Mouse (Mus musculus) embryo, embryonic 9.5 days (tissue): Measurements from ENCODE around the gene Gnat3.

ENCODE experiments used
- DNase-seq: peaks from one replicate; pipeline ENCODE4 v3.0.0-alpha.2; 2017; ENCODE audit errors: extremely low spot score

Gene Gnat3

DNA sequence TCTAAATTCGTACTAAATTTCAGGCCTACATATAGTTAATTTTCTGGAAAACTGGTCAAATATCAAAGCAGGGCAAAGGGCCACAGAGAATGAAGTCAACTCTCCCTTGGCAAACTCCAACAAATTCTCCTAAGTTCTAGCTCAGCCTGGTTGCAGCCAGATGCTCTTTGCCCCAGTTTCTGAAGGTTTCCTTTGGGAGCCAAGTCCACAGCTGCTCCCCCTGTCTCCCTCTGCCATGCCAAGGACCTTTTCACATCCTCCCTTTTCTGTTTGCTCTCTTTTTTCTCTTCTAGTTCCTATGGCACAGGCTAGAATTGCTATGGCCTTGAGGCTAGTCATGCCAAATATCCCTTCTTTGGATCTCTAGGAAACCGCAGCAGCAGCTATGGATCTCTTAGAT is 43.8 kb downstream of the Gnat3 start:
- DNase-seq: no peak

DNA sequence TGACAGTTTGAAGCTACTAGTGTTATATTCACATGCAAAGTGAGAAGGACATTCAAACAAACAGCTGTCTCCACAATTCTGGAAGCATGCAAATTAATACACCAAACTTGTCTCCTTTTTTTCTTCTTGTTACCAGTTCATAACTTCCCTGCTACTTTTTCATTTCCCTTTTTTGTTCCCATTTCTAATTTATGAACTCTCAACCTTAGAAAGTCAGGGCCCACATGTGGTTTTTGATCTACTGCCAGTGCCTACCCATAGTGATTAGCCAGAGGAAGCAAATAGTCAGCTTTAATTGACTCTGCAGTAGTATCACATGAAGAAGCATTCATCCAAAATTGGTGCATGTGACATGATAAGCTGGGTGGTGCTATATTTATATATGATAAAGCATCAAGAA is 44.7 kb downstream of the Gnat3 start:
- DNase-seq: no peak

DNA sequence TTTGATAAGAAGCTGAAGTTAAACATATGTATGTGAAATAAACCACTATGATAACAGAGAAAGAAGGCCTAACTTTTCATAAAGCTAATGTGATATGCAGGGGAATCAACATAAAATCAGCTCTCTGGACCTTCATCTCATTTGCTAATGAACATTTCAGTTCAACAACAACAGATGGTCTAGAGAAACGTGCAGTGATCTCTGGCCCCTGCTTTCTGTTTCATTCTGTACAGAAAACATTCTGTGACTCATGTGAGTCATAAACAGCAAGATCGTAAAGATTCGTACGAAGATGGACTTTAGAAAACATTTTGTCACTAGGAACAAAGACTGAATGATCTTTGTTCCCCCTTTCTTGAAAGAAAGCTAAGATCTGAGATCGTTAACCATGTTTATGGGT is 48.0 kb downstream of the Gnat3 start:
- no peak for DNase-seq

DNA sequence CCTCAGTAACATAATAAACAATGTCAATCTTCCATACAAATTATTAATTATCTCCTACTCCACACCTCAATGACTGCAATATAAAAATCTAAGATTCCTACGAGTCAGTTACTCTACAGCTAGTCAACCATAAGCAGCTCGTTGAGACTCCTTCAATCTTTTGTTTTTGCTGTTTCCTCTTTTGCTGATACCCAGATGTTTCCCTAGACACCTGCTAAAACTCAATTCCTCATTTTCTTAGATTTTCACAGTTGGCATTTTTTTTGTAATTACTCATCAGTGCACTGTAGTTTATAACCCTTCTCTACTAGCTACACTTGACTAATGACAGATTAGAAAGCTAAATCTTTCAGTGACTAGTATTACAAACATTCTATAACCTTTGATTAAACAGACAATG is 50.8 kb downstream of the Gnat3 start:
- no peak for DNase-seq

DNA sequence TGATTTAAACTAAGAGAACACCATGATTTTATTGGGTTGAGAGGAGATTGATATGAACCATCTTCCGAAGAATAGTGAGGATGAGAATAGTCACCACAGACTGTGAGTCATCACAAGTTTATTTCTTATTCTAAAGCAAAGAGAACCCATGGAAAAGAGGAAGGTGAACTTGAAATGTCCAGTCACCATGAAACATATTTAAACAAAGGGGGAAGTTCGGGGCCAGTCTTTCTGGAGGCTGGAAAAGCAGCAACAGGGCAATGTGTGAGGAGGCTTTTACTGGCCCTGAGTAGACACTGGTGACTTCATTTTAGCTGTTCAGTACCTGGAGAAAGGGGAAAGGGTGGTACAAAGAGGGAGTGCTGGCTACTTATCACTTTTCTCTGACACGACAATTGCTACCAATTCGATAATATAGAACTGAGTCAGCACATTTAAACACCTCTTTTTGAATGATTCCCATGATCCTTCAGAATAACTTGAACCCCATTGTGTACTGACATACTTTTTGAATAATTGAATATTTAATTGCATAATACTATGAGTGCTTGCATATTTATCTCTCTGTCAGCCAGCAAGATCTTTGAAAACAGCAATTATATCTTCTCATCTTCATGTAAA is 52.0 kb downstream of the Gnat3 start:
- no peak for DNase-seq

DNA sequence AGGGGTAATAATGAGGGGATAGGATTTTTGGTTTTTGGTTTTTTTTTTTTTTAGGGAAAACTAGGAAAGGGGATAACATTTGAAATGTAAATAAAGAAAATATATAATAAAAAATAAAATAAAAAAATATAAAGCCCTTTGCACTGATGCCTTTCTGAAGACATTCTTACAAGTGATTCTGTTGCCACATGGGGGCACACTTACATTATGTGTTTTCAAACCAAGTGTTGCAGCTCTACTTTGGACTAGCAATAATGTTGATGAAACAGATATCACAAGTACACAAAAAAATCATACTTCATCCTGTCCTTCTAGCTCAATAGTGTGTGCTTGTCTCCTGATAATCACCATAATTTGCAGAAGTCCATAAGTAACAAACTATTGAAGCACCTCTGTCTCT is 61.0 kb downstream of the Gnat3 start:
- no peak for DNase-seq

DNA sequence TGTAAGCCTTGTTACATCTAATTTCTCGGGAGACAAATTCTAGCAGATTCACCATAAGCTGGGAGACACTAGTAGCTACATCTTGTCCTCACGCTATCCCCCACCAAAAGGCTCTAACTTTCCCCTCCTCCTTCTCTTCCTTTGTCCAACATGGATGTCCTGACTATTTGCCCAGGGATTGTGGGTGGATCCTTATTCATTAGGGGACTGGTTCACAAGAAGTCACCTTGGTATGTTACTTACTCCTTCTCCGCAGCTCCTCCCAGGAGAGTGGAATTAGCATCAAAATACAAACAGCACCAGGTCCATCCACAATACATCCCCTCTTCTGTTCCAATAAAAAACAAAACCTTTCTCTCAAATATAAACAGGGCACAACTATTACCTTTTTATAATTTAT is 65.2 kb downstream of the Gnat3 start:
- no peak for DNase-seq

DNA sequence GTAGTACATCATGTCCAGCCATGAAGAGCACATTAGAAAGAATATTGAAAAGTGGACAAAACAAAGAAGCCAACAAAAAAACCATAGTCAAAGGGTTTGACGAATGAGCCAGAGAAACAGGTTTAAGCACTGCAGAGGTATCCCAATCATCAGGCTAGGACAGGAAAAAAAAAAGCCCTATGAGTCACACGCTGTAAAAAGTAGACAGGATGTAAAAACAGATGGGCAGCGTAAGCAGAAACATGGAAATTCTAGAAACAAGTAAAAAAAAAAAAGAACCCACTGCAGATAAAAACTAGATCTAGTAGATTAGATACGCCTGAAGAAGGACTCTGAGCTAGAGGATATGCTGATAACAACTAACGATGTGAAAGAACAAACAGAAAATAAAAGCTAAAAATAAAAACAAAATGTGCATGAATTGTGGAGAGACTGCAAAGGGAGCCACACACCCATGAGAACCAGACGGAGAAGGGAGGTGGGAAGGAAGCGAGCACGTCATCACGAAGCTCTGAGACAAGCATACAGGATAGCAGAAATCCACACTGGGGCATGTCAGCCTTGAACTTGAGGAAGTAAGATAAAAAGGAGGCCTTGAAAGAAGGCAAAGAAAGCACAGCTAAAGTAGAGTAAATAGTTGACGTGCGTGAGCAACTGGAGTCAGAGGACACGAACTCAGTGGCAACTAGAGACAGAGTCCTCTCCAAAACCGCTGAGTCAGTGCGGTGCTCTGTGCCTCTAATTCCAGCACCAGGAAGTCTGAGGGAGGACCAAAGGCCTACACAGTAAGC is 73.7 kb downstream of the Gnat3 start:
- no peak for DNase-seq

DNA sequence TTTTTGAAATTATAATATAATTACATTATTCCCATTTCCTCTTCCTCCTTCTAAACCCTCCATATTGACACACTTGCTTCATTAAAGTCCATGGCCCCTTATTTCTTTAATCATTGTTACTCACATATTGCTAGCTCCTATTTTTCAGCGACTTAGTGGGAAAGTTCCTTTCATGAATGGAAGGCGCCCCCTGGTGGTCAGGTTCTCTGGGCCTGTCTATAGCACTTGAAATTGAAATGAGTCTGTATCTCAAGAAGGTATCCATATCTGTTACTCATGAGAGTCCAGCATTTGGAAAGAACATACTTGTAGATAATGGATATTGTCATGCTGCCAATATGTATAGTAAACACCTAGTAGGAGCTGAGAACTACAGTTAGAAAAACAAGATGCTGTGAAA is 80.7 kb downstream of the Gnat3 start:
- DNase-seq: peak; percentile 63

DNA sequence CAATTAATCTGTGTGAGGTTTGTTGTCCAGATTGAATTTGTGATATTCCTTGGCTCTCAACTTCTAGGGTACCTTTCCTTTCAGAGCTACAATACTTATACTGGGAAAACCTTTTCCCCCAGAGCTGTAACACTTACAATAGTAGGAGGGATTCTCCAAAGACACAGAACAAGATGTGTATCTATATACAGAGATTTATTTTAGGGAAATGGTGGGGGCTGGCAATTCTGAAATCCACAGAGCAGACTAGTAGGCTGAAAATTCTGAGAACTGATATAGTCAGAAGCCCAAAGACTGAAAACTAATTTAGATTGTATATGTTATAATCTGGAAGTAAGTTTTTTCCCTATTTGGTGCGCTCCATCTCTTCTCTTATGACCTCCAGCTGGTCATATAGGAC is 86.5 kb downstream of the Gnat3 start:
- no peak for DNase-seq

DNA sequence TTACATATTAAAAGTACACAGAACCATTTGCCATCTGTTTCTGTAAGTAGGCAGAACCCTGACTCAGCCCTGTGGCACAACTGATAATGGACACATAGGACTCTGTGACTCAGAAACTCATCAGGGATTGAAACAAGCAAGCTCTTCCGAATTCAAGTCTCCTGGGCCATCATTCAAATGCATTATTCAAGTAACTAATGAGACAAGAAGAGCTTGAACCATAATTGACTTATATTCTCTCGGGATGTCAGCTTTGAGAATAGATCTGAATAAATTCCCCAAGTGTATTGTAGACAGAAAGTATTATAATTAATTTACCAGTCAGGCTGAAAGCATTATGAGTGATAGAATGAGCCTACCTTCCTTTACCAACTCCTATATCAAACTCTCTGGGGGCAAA is 93.0 kb downstream of the Gnat3 start:
- DNase-seq: no peak
